Mouse (Mus musculus): Measurements from ENCODE around the gene Azin2. TPM values are rescaled to one million over a fixed set of nuclear protein-coding genes. Genes with fewer than 3 reads are reported as not detected.

The Azin2 gene
- polyA plus RNA-seq, 1 experiment from 2014 or later = 10.8 TPM

DNA sequence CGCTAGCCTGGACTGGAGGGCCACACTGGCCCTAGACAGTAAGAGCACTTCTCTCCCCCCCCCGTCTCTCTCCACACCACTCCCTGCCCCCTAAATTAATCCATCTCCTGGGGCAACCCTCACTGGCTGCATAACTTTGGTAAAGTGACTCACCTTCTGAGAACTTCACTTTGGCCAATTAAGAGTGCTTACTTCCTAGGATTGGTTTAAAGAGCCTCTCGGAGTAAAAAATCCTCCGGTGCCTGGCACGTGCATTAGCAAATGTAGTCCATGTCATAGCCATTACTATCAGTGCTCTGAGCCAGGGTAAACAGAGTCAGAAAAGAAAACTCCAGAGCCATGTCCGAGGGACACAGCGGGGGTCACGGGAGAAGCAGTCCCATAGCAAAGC is 8.2 kb upstream of the Azin2 start:
- no peaks in the 10 kb centered on the region for H3K36me3 ChIP-seq (ENCODE audit: control insufficient read depth, insufficient read depth, low read length)
- no peak overlapping the region for H3K4me2 ChIP-seq (replicated peaks; ENCODE audit: low read depth, low read length)
- no peak overlapping the region for H3K27ac ChIP-seq (ENCODE audit: low read depth, low read length)
- no peaks in the 10 kb centered on the region for H3K9me3 ChIP-seq (ENCODE audit: control insufficient read depth, low read length)
- no peaks in the 10 kb centered on the region for H3K27me3 ChIP-seq (ENCODE audit: control insufficient read depth, insufficient read depth, low read length)
- no peak overlapping the region for H3K9ac ChIP-seq (ENCODE audit: low read depth, low read length)
- no peaks in the 10 kb centered on the region for H3K4me1 ChIP-seq (replicated peaks; ENCODE audit: control insufficient read depth, insufficient read depth, low read length)
- no peak overlapping the region for H3K4me3 ChIP-seq (ENCODE audit: low read depth, low read length)
- ATAC-seq (ENCODE audit: low FRiP score) (no peak), DNase-seq (ENCODE audit: low spot score) (no peak)
- 77% methylated on average over 7 of the region's 8 CpGs for WGBS

GRCm38 (mm10) chr4:128969607-128970416 is 7.6 kb upstream of the Azin2 start:
- Histone ChIP-seq H3K9me3 (ENCODE audit: control insufficient read depth, low read length) (no peaks in the 10 kb centered on the region), H3K4me1 (replicated peaks; ENCODE audit: control insufficient read depth, insufficient read depth, low read length) (no peaks in the 10 kb centered on the region), H3K36me3 (ENCODE audit: control insufficient read depth, insufficient read depth, low read length) (no peaks in the 10 kb centered on the region), H3K4me2 (replicated peaks; ENCODE audit: low read depth, low read length) (no peak overlapping the region), H3K27ac (ENCODE audit: low read depth, low read length) (no peak overlapping the region), H3K9ac (ENCODE audit: low read depth, low read length) (no peak overlapping the region), H3K27me3 (ENCODE audit: control insufficient read depth, insufficient read depth, low read length) (no peaks in the 10 kb centered on the region), H3K4me3 (ENCODE audit: low read depth, low read length) (no peak overlapping the region)
- ATAC-seq (ENCODE audit: low FRiP score) = no peak
- DNase-seq (ENCODE audit: low spot score) = no peak
- 74% methylated on average over 18 of the region's 18 CpGs for whole genome bisulfite sequencing

DNA sequence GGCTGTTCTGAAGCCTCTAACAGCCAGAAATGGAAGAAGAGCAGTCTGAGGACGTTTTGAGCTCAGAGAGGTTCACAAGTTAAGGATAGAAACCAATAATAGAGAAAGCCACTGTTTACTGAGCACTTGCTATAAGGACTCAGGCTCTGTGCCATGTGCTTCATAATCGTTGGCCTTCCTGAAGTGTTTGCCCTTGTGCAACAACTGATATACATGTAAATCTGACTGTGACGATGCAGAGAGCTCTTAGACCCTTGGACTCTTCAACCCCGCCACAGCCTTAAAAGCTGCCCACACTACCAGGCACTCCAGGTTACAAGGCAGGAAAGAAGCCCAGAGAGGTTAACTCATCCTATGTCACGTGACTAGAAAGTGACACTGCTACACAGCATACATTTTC is 6.8 kb upstream of the Azin2 start:
- 80% methylated on average over 5 of the region's 5 CpGs for WGBS
- H3K9ac ChIP-seq (ENCODE audit: low read depth, low read length) = 0 out of 2 replicates have a peak overlapping the region, but pooled peaks have one; percentile 7
- H3K27me3 ChIP-seq (ENCODE audit: control insufficient read depth, insufficient read depth, low read length) = no peaks in the 10 kb centered on the region
- ATAC-seq (ENCODE audit: low FRiP score) (no peak), DNase-seq (ENCODE audit: low spot score) (no peak)
- H3K4me2 ChIP-seq (replicated peaks; ENCODE audit: low read depth, low read length) = no peak overlapping the region
- H3K27ac ChIP-seq (ENCODE audit: low read depth, low read length) = no peak overlapping the region
- H3K4me3 ChIP-seq (ENCODE audit: low read depth, low read length) = no peak overlapping the region
- H3K4me1 ChIP-seq (replicated peaks; ENCODE audit: control insufficient read depth, insufficient read depth, low read length) = no peaks in the 10 kb centered on the region
- no peaks in the 10 kb centered on the region for H3K36me3 ChIP-seq (ENCODE audit: control insufficient read depth, insufficient read depth, low read length)
- no peaks in the 10 kb centered on the region for H3K9me3 ChIP-seq (ENCODE audit: control insufficient read depth, low read length)

DNA sequence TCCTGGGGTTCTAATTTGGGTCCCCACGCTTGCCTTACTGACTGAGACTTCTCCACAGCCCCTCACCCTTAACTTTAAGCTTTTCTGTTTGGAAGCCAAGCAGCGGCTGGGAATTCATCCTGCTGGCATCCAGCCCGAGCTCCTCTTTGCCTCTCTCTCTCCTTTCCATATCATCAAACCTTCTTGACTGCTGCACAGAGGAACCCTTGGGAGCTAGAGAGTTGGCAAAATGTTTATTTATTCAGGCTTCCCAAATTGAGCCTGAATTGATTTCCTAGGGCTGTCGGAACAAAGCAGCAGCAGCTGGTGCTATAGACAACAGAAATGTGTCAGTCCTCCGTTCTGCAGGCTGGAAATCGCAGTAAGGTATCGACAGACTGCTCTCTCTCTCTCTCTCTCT is 4.5 kb upstream of the Azin2 start:
- Histone ChIP-seq H3K9ac (ENCODE audit: low read depth, low read length) (0 out of 2 replicates have a peak overlapping the region, but pooled peaks have one; percentile 1), H3K4me1 (replicated peaks; ENCODE audit: control insufficient read depth, insufficient read depth, low read length) (no peaks in the 10 kb centered on the region), H3K9me3 (ENCODE audit: control insufficient read depth, low read length) (no peaks in the 10 kb centered on the region), H3K27me3 (ENCODE audit: control insufficient read depth, insufficient read depth, low read length) (no peaks in the 10 kb centered on the region), H3K4me2 (replicated peaks; ENCODE audit: low read depth, low read length) (no peak overlapping the region), H3K27ac (ENCODE audit: low read depth, low read length) (no peak overlapping the region), H3K4me3 (ENCODE audit: low read depth, low read length) (no peak overlapping the region), H3K36me3 (ENCODE audit: control insufficient read depth, insufficient read depth, low read length) (no peaks in the 10 kb centered on the region)
- 40% methylated on average over 7 of the region's 7 CpGs for WGBS
- ATAC-seq (ENCODE audit: low FRiP score) (no peak), DNase-seq (ENCODE audit: low spot score) (no peak)

- H3K27me3 ChIP-seq (ENCODE audit: control insufficient read depth, insufficient read depth, low read length) = peaks cover 5% of the 10 kb centered on the region
- H3K4me2 ChIP-seq (replicated peaks; ENCODE audit: low read depth, low read length) = peak overlapping the region; percentile 94
- peak; percentile 45; the same call in 1 of the 2 replicates for ATAC-seq (ENCODE audit: low FRiP score)
- H3K27ac ChIP-seq (ENCODE audit: low read depth, low read length) = no peak overlapping the region
- H3K9me3 ChIP-seq (ENCODE audit: control insufficient read depth, low read length) = no peaks in the 10 kb centered on the region
- H3K4me1 ChIP-seq (replicated peaks; ENCODE audit: control insufficient read depth, insufficient read depth, low read length) = 0 out of 2 replicates have a peak, but pooled peaks cover 4% of the 10 kb centered on the region
- WGBS = 9% methylated on average over 9 of the region's 9 CpGs
- peak overlapping the region; percentile 80 for H3K9ac ChIP-seq (ENCODE audit: low read depth, low read length)
- no peaks in the 10 kb centered on the region for H3K36me3 ChIP-seq (ENCODE audit: control insufficient read depth, insufficient read depth, low read length)
- peak overlapping the region; percentile 72 for H3K4me3 ChIP-seq (ENCODE audit: low read depth, low read length)
- DNase-seq (ENCODE audit: low spot score) = peak; percentile 28
Observed at GRCm38 (mm10) chr4:128962926-128963290, 666 bp upstream of the Azin2 start.

DNA sequence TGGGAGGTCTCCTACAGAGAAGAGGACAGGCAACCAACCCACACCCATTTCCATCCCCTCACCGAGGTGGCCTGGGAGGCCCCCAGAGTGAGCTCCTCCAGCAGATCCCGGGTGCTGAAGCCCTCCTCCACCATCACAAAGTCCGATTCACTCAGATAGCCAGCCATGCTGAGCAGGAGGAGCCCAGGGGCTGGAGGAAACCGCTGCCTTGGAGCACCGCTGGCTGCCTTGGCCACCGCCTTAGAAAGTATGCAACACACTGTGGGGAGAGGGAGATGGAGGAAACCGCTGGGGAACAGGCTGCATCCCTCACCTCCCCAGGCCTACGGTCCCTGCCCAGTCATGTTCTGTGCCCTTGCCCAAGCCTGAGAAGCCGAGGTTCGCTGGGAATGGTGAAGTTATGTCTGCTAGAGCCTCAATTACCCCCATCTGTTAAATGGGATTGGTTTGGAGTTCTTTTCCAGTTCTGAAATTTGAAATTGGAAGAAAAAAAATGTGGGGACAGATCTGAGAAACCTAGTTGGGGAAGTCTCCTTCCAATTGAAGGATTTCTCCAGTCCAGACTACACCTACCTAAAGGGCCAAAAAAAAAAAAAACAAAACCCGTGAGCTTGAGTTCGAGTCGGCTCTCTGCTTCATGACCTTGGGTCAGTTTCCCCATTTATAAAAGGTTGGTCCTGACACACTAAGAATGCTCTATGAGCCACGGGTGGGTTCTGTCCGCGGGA is 777 bp downstream of the Azin2 start:
- DNase-seq (ENCODE audit: low spot score) (peak; percentile 27), ATAC-seq (ENCODE audit: low FRiP score) (no peak)
- Histone ChIP-seq H3K4me2 (replicated peaks; ENCODE audit: low read depth, low read length) (peak overlapping the region; percentile 94), H3K27me3 (ENCODE audit: control insufficient read depth, insufficient read depth, low read length) (peaks cover 5% of the 10 kb centered on the region), H3K36me3 (ENCODE audit: control insufficient read depth, insufficient read depth, low read length) (no peaks in the 10 kb centered on the region), H3K4me3 (ENCODE audit: low read depth, low read length) (peak overlapping the region; percentile 72), H3K4me1 (replicated peaks; ENCODE audit: control insufficient read depth, insufficient read depth, low read length) (0 out of 2 replicates have a peak, but pooled peaks cover 4% of the 10 kb centered on the region), H3K27ac (ENCODE audit: low read depth, low read length) (no peak overlapping the region), H3K9me3 (ENCODE audit: control insufficient read depth, low read length) (no peaks in the 10 kb centered on the region), H3K9ac (ENCODE audit: low read depth, low read length) (peak overlapping the region; percentile 80)
- 5% methylated on average over 16 of the region's 16 CpGs for WGBS

DNA sequence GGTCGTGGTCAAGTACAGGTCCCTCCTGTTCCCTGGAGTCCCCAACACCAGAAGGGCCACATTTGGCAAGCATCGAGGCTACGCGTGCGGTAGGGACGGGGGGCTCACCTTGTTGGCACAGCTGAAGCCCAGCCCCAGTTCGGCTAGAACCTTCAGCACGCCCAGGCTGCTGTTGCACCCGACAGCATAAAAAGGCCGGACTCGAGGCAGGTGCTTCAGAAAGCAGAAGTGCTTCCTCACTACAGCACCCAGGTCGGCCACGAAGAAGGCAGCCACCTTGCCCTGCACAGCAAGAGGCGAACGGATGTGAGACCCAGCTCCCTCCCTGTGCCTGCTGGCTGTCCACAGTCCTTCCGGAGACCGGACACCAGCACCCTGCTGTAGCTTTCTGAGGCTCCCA is 2.6 kb downstream of the Azin2 start:
- no peak overlapping the region for H3K4me2 ChIP-seq (replicated peaks; ENCODE audit: low read depth, low read length)
- no peaks in the 10 kb centered on the region for H3K36me3 ChIP-seq (ENCODE audit: control insufficient read depth, insufficient read depth, low read length)
- 87% methylated on average over 17 of the region's 17 CpGs for WGBS
- H3K27me3 ChIP-seq (ENCODE audit: control insufficient read depth, insufficient read depth, low read length) = peaks cover 5% of the 10 kb centered on the region
- H3K9me3 ChIP-seq (ENCODE audit: control insufficient read depth, low read length) = no peaks in the 10 kb centered on the region
- no peak overlapping the region for H3K4me3 ChIP-seq (ENCODE audit: low read depth, low read length)
- 0 out of 2 replicates have a peak, but pooled peaks cover 4% of the 10 kb centered on the region for H3K4me1 ChIP-seq (replicated peaks; ENCODE audit: control insufficient read depth, insufficient read depth, low read length)
- no peak overlapping the region for H3K27ac ChIP-seq (ENCODE audit: low read depth, low read length)
- ATAC-seq (ENCODE audit: low FRiP score) = no peak
- no peak for DNase-seq (ENCODE audit: low spot score)
- H3K9ac ChIP-seq (ENCODE audit: low read depth, low read length) = no peak overlapping the region

DNA sequence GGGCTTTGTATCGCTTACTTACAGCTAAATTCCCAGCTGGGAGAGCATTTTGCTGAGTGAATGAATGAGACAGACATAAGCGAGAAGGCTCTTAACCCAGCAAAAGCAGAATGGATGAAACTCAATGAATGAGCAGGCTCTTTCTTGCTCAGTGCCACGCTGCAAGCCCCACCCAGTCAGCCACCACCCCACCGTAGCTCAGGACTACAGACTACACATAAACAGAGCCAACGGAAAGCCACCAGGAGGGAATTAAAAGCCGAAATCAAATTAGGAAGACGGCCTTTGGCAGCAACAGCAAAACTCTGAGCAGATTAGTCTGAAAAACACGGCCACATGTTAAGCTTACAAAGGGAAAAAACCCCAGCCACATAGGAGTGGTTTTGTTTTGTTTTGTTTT is 3.4 kb downstream of the Azin2 start:
- Histone ChIP-seq H3K4me3 (ENCODE audit: low read depth, low read length) (no peak overlapping the region), H3K27me3 (ENCODE audit: control insufficient read depth, insufficient read depth, low read length) (peaks cover 5% of the 10 kb centered on the region), H3K27ac (ENCODE audit: low read depth, low read length) (no peak overlapping the region), H3K9me3 (ENCODE audit: control insufficient read depth, low read length) (no peaks in the 10 kb centered on the region), H3K36me3 (ENCODE audit: control insufficient read depth, insufficient read depth, low read length) (no peaks in the 10 kb centered on the region), H3K4me2 (replicated peaks; ENCODE audit: low read depth, low read length) (no peak overlapping the region), H3K9ac (ENCODE audit: low read depth, low read length) (no peak overlapping the region), H3K4me1 (replicated peaks; ENCODE audit: control insufficient read depth, insufficient read depth, low read length) (0 out of 2 replicates have a peak, but pooled peaks cover 4% of the 10 kb centered on the region)
- ATAC-seq (ENCODE audit: low FRiP score) (no peak), DNase-seq (ENCODE audit: low spot score) (no peak)
- WGBS = 69% methylated on average over 8 of the region's 8 CpGs

All from hindbrain, embryonic 11.5 days (tissue).